Mouse (Mus musculus) small intestine, adult 2 months (tissue): ENCODE data around the gene Sncg. TPM values are rescaled to one million over a fixed set of nuclear protein-coding genes. Genes with fewer than 3 reads are reported as not detected.

Experiments used
- H3K27ac ChIP-seq: fragments of 200-500 bp; 2 replicates; pipeline ENCODE4 v1.5.1; 2012; ENCODE audit warnings: low read depth, low read length, control low read depth, inconsistent platforms; ENCODE audit not compliant: insufficient read depth
- H3K27me3 ChIP-seq: fragments of 200-500 bp; 2 replicates; pipeline ENCODE4 v1.6.1; 2012; ENCODE audit warnings: mild to moderate bottlenecking, moderate library complexity, low read length, inconsistent platforms; ENCODE audit not compliant: control insufficient read depth, insufficient read depth
- H3K36me3 ChIP-seq: fragments of 200-500 bp; 2 replicates; pipeline ENCODE4 v1.6.1; 2012; ENCODE audit warnings: mild to moderate bottlenecking, low read length, control low read depth, inconsistent platforms; ENCODE audit not compliant: control insufficient read depth, insufficient read depth
- H3K4me1 ChIP-seq: fragments of 200-500 bp; 2 replicates; pipeline ENCODE4 v1.6.1; 2012; ENCODE audit warnings: low read length, inconsistent platforms, mixed read lengths; ENCODE audit not compliant: control insufficient read depth, insufficient read depth, insufficient read length
- H3K4me3 ChIP-seq: fragments of 200-500 bp; 2 replicates; pipeline ENCODE4 v1.5.1; 2012; ENCODE audit warnings: low read depth, mild to moderate bottlenecking, control low read depth, inconsistent platforms, low read length, moderate library complexity
- CTCF ChIP-seq: fragments of 200-500 bp; IDR thresholded peaks from 2 replicates; pipeline ENCODE4 v1.5.1; 2012; ENCODE audit warnings: low read depth, mild to moderate bottlenecking, control low read depth, inconsistent platforms, low read length, moderate library complexity, mixed read lengths; ENCODE audit not compliant: insufficient replicate concordance, insufficient read length; ENCODE audit errors: extremely low read depth
- POLR2A ChIP-seq: fragments of 200-500 bp; IDR thresholded peaks from 2 replicates; pipeline ENCODE4 v1.6.1; 2012; ENCODE audit warnings: low read depth, mild to moderate bottlenecking, control low read depth, inconsistent platforms, low read length, moderate library complexity
- WGBS: fragments of 180-500 bp; shearing (Covaris S2); methylation state at CpG from one replicate; pipeline ENCODE4 v1.1.7; 2018; 5-methylcytosine and 5-hydroxymethylcytosine counted together
- polyA plus RNA-seq: library from polyadenylated mRNA; depleted of rRNA; stranded (reverse); fragments of >200 nt; gene quantifications from 2 replicates; pipeline ENCODE4 v1.2.3, GENCODE M21; 2012

Gene Sncg
- polyA plus RNA-seq, 1 experiment = 4.8 TPM

DNA sequence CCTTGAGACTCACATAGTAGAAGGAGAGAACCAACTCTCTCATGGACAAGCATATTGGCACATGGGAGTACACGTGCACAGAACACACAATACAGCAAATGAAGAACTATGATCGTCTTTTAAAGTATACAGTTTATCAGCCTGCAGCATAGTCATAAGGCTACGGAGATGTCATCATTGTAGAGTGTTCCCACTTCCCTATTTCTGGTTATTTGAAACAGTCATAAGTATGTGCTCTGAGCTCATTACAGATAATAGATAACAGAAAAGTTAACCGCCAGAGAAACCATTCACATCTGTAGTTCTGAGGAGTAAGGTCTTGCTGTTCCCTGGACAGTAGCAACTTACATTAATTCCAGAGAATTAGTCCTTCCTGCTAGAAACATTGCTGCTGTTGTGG is 31.5 kb downstream of the Sncg start:
- no peak for TF ChIP-seq CTCF
- no peak for TF ChIP-seq POLR2A
- Histone ChIP-seq H3K27me3 (no peaks in the 10 kb centered on the region), H3K4me1 (no peaks in the 10 kb centered on the region), H3K36me3 (peaks cover 48% of the 10 kb centered on the region), H3K4me3 (no peak overlapping the region), H3K27ac (no peak overlapping the region)
- WGBS = 86% methylated on average over 4 of the region's 4 CpGs

DNA sequence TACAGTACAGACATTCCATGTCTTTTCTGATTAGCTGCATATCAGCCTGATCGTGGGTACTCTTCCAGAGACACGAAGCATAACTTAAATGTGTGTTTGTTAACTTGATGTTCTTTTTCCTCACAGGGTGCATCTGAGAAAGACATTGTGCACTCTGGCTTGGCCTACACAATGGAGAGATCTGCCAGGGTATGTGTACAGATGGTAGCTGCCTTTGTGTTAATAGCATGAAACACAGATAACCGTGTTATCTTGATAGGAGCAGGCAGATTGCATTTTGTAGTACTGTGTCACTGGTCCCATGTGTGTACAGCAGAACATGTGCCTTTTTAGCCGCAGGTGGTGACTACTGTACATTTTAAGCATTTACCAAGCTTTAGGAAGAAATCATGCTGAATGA is 32.6 kb downstream of the Sncg start:
- 80% methylated on average over 4 of the region's 4 CpGs for WGBS
- H3K27ac ChIP-seq = no peak overlapping the region
- no peak overlapping the region for H3K4me3 ChIP-seq
- H3K36me3 ChIP-seq = peaks cover 58% of the 10 kb centered on the region
- H3K27me3 ChIP-seq = no peaks in the 10 kb centered on the region
- no peaks in the 10 kb centered on the region for H3K4me1 ChIP-seq
- TF ChIP-seq POLR2A (no peak), CTCF (no peak)

DNA sequence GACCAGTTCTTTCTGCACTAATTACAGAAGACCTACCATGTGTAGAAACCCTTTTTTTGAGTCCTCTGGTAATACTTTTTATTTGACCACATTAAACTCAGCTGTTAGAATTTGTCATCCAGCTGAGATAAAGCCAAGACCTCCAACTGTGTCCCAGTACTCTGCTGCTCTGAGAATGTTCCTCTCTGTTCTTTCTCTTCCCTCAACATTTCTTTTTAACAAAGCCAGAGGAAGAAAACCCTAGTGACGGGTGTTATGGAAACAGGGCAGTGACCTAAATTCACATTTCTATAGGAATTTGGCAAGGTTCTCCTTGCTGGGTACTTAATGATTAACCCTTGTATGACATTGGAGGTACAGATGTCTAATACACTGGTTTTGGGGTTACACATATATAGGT is 35.1 kb downstream of the Sncg start:
- 69% methylated on average over 1 of the region's 1 CpGs for WGBS
- Histone ChIP-seq H3K4me1 (no peaks in the 10 kb centered on the region), H3K27me3 (no peaks in the 10 kb centered on the region), H3K4me3 (no peak overlapping the region), H3K36me3 (peaks cover 76% of the 10 kb centered on the region), H3K27ac (no peak overlapping the region)
- TF ChIP-seq CTCF (no peak), POLR2A (no peak)

DNA sequence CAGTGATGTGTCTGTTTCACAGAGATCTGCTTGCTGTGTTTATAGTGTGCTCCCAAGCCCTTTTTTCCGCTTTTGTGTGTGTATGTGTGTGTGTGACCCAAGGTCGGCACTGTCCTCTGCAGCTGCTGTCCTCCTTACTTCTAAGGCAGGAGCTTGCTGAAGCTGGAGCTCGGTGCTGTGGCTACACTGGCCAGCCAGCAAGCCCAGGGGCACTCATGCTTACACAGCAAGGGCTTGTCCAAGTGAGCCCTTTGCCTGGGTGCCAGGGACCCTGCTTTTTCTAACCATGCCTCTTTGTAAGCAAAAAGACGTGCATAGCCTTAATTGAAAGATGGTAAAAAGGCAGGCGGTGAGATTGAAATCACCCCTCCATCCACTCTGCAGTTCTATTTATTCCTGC is 42.1 kb downstream of the Sncg start:
- Histone ChIP-seq H3K4me1 (no peaks in the 10 kb centered on the region), H3K36me3 (peaks cover 71% of the 10 kb centered on the region), H3K27me3 (no peaks in the 10 kb centered on the region), H3K4me3 (no peak overlapping the region), H3K27ac (no peak overlapping the region)
- TF ChIP-seq CTCF (no peak), POLR2A (no peak)
- 93% methylated on average over 5 of the region's 5 CpGs for WGBS

DNA sequence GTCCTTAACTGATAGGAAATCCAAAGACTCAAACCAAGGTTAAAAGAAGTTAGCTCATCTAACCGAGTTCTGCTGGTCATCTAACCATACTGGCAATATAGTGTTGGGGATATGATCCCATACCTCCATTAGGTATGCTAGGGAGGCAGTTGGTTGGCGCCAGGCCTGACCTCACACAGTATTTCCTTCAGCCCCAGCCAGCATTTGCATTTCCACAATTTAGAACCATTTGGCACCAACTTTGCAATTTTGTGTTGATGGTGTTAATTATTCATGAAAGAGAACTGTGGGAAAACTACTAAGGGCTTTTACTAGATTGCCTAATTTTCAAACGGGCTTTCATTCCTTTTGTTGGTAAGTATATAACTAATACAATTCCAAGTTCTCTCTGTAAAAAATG is 42.7 kb downstream of the Sncg start:
- Histone ChIP-seq H3K27me3 (no peaks in the 10 kb centered on the region), H3K4me1 (no peaks in the 10 kb centered on the region), H3K36me3 (peaks cover 70% of the 10 kb centered on the region), H3K27ac (no peak overlapping the region), H3K4me3 (no peak overlapping the region)
- 79% methylated on average over 3 of the region's 3 CpGs for WGBS
- no peak for TF ChIP-seq POLR2A
- no peak for TF ChIP-seq CTCF

DNA sequence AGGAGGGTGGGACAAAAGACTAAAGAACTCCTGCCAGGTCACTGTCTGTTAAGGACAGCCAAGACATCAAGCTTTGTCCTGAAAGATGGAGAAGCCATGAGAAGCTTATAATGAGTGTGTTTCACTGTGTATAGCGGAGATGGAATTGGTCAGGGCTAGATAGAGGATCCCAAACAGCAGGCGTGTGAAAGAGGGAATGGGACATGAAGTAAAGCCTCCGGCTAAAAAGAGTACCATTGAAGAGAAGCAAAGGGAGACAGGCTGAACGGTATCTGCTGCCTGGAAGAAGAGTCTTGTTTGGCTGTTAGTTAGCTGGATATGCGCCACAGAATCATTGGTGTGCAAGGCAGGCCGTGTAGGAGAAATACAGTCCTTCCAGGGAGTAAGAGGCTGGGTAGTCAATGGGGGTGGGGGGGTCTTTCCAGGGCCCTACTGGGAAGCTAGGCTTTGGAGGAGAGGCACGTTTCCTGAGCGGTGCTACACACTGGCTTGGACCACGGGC is 43.9 kb downstream of the Sncg start:
- Histone ChIP-seq H3K27me3 (no peaks in the 10 kb centered on the region), H3K4me3 (no peak overlapping the region), H3K27ac (no peak overlapping the region), H3K36me3 (peaks cover 69% of the 10 kb centered on the region), H3K4me1 (no peaks in the 10 kb centered on the region)
- 93% methylated on average over 9 of the region's 9 CpGs for WGBS
- TF ChIP-seq CTCF = no peak

DNA sequence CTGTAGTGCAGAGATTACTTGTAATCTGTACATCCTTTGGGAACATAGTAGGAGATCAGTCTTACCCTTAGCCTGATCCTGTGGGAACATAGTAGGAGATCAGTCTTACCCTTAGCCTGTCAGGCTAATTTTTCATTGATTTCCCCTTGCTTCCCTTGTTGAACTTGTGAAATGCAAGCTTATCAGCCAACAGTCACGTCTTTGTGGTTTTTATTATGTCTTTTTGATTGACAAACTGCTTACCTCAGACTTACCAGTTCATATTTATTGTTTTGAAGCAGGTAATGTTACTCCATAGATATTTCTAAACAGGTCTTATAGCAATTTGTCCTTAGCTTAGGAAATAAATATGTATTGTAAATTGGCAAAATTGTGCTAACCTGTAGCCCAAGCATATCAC is 47.0 kb downstream of the Sncg start:
- Histone ChIP-seq H3K36me3 (peaks cover 73% of the 10 kb centered on the region), H3K4me3 (no peak overlapping the region), H3K27me3 (no peaks in the 10 kb centered on the region), H3K4me1 (no peaks in the 10 kb centered on the region), H3K27ac (no peak overlapping the region)
- TF ChIP-seq CTCF = no peak
- TF ChIP-seq POLR2A = no peak
- WGBS = 50% methylated on average over 1 of the region's 1 CpGs

DNA sequence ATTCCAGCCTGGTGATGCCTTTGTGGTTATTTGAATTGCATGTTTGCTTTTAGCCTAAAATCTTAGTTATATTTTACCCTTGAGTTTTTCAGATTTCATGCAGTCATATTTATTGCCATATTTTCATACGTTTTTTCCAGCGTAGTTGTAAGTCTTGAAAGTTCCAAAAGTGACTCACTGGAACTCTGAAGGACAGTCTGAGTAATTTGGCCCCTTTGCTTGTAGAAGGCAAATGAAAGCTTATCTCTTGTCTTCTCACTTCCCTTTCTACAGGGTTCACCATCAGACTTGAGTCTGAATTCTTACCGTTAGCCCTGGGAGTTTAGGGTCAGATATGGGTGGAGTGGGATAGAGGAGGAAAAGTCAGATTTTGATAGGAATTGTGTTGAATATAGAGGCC is 48.0 kb downstream of the Sncg start:
- H3K4me1 ChIP-seq = no peaks in the 10 kb centered on the region
- H3K27ac ChIP-seq = no peak overlapping the region
- no peaks in the 10 kb centered on the region for H3K27me3 ChIP-seq
- H3K4me3 ChIP-seq = no peak overlapping the region
- 88% methylated on average over 3 of the region's 3 CpGs for WGBS
- TF ChIP-seq CTCF = no peak
- no peak for TF ChIP-seq POLR2A
- H3K36me3 ChIP-seq = peaks cover 69% of the 10 kb centered on the region
